Mouse (Mus musculus) heart, adult 18-20 months (tissue): ENCODE results near the gene Usp25. TPM values are rescaled to one million over a fixed set of nuclear protein-coding genes. Genes with fewer than 3 reads are reported as not detected.

Source experiments
- DNase-seq, 2 experiments: peaks; one replicate each; pipeline ENCODE4 v3.0.0; 2021 to 2022; ENCODE audit warnings: mixed read lengths in 1 of 2
- total RNA-seq, 2 experiments: library from RNA; stranded (reverse); gene quantifications; 2 replicates each; pipeline ENCODE4 v1.2.3; 2021

Gene Usp25
- total RNA-seq, 2 experiments from 2014 or later = 60.1 to 70.9 TPM

DNA sequence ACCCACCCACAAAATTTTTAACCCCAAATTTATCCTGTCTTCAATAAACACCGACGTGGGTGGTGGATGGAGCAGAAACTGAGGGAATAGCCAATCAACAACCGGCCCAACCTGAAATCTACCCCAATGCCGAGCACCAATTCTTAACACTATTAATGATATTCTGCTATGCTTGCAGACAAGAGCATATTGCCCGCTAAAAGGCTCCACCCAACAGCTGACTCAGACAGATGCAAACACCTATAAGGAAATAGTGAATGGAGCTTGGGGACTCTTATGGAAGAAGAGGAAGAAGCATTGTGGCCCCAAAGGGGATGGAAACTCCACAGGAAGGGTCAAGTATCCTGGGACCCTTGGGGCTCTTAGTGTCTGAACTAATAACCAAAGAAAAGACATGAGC is 133.3 kb downstream of the Usp25 start:
- no peak for DNase-seq

DNA sequence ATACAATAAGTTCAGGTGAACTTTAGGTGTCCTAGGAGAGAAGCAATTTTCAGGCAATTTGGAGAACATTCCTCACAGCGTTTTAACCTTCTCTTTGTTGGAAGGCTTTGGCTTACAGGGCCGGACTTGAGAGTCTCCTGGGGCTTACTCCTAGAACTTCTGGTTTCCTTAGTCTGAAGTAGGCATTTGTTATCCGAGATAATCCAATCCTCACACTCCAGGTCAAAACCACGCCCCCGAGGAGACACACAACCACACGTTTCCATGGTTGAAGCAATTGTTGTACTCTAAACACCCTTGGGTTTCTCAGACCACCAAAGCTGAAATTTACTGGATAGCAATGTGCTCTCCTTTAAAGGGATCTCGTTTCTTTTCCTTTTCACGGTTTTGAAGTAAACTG is 136.8 kb downstream of the Usp25 start:
- no peak for DNase-seq

DNA sequence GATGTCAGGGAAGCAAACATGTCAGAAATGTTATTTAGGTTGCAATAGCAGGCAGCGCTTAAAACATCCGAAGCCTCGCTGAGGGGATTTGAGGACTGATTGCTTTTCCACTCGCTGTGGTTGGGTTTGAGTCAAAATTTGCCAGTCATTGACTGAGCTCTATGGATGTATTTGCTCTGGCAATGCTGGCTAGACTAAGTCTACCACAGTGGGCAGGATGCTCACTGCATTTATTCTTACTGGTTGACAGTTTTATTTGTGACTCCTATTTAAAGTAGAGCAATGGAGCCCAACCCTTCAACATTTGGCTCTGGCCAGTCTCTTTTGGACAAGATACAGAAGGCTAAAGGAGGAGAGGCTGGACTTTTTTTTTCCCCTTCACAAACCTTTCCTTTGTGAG is 137.4 kb downstream of the Usp25 start:
- DNase-seq = no peak

DNA sequence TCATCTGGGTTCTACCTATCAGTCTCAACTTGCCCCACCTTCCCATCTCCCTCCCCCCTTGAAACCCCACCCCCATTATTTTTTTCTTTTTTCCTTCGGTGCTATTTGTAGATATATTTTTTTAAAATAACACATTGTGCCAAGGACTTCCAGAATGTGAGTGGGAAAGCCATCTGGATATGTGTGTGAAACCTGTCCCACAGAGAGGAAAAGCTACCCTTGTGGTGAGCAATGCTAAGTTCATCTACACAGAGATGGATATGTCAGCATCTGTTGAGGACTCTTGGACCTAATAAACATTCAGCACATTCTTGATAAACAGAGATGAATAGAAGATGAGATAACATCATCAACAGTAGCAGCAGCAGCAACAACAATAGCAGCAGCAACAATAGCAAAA is 138.8 kb downstream of the Usp25 start:
- DNase-seq = no peak

DNA sequence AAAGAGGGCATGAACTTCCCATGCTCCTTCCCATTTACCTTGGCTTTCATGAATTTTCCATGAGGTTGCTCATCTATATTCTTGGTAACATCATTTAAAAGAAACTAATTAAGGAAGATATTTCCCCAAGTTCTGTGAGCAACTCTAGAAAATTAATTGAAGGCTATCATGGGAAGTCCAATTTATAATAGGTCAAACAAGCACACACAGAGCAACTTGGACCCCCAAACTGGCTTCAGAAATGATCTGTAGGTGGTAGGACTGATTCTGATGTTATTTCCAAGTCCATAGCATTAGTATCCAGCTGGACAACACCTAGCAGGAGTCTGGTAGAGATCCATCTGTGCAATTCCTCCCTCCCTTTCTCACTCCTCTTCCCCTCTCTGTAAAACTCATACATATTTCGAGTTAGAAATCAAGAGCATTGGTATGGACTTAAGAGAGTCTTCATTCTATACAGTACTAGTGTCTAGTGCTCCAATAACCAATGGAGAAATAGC is 139.8 kb downstream of the Usp25 start:
- DNase-seq = no peak

DNA sequence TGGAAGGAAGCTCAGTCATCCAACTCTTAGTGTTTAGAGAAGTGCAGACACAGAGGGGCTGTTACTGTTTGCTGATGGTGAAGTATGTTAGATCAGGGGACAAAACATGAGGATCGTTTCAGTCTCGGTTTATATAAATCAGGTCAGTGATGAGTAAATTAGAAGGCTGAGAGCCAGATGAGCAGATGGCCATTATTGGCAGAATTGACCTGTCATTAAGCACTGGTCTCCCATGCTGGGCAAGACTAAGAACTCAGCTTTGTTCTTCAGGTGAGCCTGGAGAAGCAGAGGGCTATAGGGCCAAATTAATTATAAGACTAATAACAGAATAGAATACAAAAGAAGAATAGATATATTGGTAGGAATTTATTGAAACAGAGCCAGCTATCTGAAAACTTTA is 140.3 kb downstream of the Usp25 start:
- DNase-seq = no peak

DNA sequence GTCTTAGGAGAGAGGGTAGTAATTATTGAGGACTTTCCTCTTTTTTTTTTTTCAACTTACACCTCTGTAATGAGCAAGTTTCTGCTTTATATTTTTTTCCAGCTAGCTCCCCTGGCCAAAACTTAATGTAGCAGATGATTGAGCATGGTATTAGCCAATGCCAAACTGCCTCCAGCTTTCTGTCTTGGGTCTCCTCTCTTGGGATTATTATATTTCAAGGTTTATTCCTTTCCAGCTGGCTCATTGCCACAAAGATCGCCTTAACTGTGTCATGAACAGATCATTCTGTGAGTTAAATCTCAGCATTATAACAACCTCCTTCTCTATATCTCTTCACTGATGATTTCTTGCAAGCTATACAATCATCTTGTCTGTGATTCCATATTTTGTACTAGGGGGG is 141.3 kb downstream of the Usp25 start:
- no peak for DNase-seq
